Mouse (Mus musculus) stomach, postnatal 0 days (tissue): ENCODE data around the gene Nrip1.

ENCODE experiments used
- CTCF ChIP-seq: IDR thresholded peaks from 2 replicates; pipeline ENCODE4 v1.5.1; 2016; ENCODE audit warnings: antibody characterized with exemption, low read depth, mild to moderate bottlenecking, moderate library complexity
- EP300 ChIP-seq: optimal IDR thresholded peaks from 2 replicates; pipeline ENCODE3; 2016; ENCODE audit warnings: antibody characterized with exemption

DNA sequence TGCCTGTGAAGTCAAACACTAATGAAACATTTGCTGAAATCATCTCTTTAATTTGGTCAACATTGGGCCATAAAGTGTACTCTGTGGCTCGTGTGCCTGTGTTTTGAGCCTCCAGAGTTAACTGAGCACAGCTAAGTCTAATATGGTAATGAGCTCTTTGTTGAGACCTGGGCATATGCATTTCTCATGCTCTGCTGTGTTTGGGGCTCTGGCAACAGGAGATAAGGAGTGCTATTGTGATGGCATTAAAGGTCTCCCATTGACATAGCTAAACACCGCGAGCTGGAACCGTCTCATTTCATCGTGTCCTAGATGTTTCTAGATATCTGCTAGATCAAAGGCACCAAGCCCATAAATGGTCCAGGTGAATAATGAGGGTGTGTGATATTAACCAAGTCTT, 12.9 kb upstream of the Nrip1 start:
- no peak for TF ChIP-seq CTCF
- TF ChIP-seq EP300 = no peak
